Mouse (Mus musculus) adrenal gland, adult 8-10 months (tissue): ENCODE data around the gene Smoc1. TPM values are rescaled to one million over a fixed set of nuclear protein-coding genes. Genes with fewer than 3 reads are reported as not detected.

ENCODE experiments used
- DNase-seq: peaks from one replicate; pipeline ENCODE4 v3.0.0; 2022
- total RNA-seq, 4 experiments: library from RNA; stranded (reverse); gene quantifications; 2 replicates each; pipeline ENCODE4 v1.2.4; 2022

Gene Smoc1
- total RNA-seq, 4 experiments from 2014 or later = 130 to 186 (median 164) TPM

DNA sequence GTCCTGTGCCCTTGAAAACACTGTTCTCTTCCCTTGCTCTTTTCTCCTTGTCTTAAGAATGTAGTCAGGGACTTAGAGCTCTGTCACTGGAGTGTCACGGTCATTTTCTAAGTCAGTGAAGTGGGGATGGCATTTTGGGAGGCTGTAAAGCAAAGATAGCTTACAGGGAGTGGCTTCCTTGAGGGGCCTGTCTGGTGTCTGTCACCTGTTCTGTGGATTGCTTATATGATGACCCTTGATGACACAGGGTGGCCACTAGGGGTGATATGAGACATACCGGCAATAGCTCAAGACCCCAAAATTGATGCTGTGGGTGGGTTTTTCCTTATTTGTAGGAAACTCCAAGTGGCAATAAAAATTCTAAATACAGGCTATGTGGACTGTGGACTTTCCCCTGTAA is 141.9 kb downstream of the Smoc1 start:
- no peak for DNase-seq

DNA sequence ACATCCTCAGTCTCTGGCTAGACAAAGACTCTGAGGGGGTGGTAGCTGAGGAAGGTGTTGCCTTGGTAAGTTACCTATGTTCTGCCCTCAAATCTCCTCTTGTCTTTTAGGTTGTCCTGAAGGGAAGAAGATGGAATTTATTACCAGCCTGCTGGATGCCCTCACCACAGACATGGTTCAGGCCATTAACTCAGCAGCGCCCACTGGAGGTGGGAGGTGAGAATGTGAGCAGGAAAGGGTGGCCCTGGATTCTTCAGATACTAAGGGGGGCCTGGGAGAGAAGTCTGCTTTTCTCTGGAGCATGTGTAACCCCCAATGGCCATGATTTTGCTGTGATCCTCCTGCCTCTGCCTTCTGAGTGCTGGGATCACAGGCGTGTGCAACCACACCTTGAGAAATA is 143.5 kb downstream of the Smoc1 start:
- no peak for DNase-seq

DNA sequence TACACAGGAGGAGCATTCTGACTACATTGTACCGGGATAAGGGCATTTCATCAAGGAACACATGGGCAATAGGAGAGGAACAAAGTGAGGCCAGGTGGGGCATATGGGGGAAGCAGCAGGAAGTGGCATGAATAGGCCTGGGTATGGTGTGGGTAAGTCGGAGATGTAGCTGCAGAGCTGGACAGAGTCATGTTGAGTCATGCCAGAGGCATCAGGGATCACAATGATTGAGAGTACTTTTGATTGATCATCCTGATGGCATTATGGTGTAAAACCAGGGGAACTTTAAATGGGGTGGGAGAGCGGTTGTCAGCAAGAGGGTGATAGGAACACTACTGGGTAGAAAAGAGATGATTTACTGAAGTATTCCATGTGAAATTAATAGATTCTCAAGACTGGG is 146.4 kb downstream of the Smoc1 start:
- DNase-seq = no peak

DNA sequence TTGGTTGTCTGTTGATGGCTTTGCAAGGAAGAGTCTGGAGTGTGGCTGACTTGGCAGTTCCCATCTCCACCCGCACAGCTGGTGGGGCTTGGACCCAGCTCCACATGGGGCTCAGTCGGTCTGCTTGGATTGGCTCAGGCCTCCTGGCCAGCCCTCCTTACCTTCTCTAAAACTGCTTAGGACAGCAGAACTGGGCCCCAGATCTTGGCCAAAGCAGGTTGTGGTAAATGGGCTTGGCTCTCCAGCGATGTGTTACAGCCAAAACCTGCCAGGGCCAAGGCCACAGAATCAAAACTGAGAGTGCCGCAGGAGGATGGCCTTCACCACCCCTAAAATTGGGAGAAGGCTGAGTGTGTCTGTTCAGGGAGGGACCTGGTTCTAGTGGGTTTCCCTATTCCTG is 147.3 kb downstream of the Smoc1 start:
- DNase-seq = peak; percentile 80

DNA sequence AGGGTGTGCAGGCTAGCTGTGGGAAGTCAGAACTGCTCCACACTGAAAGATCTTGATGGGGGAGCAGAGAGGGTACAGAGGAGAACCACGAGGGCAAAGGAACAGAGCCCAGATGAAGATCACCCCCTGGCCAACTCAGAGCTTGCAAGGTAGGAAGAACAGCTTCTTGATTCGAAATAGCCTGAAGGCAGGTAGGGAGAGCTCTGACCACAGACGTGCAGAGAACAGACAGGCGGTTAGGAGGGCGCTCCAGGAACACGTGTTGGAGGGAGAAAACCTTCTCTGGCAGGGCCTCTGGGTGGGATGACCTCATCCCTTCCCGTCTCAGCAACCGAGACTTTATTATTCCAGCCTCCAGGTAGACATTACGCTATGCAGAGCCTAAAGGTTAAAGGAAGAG is 148.6 kb downstream of the Smoc1 start:
- no peak for DNase-seq

DNA sequence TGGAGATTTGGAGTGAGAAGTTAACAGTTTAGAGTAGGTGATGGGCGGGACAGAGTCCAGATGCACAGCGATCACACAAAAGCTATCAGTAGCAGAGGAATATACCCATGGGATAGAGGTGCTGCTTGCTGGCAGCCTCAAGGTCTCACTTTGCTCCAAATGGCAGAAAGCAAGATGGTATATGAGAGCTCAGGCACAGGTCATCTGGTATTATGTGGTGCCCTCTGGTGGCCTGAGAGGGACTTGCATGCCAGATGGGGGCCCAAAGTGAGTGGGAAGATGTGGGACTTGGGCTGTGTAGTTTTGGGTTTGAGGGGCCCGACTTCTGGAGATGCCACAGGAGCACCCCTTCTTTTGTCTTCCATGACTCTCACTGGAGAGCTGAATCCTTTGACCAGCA is 155.5 kb downstream of the Smoc1 start:
- peak; percentile 57 for DNase-seq

DNA sequence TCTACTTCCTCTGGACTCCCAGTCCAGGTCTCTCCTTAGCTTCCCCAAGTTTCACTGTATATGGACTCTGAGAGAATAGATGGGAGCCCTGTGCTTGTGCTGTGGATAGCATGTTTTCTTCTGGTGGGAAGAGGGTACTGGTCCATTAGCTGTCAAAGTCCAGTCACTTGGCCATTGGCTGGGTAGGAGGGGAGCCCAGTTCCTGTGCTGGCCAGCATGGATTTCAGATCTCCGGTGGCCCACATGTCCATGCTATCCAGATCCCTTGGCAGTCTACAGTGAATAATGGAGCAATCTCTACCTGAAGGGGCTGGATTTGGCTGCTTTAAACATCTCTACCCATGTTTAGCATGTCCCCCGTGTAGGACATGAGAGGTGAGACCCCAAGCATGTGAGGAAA is 158.4 kb downstream of the Smoc1 start:
- no peak for DNase-seq

DNA sequence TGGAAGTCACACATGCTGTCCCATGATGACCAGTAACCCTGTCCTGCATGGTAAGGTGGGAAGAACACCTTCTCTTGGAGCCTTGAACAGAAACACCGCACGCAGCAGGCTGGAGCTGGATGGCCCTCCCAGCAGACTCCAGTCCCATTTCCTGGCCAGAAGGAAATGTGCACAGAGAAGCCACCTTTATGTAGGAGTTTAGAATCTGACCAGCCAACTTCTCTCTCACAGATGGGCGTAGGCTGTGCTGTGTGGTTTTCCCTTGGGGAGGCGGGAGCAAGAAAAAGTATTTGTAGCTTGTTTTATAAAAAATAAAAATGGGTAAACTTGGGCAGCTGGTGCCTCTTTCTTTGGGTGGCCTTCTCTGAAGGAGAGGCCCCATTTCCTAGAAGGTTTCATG is 159.5 kb downstream of the Smoc1 start:
- no peak for DNase-seq

DNA sequence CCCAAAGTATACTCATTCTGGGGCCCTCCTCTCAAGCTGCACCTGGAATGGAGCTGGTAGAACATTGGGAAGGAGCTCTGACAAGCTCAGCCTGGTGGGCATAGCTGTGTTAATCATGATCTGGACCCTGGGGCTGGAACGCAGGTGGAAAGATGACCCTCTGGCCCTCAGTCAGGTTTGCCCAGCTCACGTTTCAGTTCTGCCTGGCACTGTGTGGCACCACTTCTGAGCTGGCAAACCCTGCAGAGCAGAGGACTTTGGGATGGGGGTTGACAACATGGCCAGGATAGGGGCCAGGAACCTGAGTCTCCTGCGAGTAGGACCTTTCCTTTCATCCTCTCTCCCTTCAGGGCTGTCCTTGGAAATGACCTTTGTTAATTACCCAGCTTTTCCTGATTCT is 160.1 kb downstream of the Smoc1 start:
- no peak for DNase-seq

DNA sequence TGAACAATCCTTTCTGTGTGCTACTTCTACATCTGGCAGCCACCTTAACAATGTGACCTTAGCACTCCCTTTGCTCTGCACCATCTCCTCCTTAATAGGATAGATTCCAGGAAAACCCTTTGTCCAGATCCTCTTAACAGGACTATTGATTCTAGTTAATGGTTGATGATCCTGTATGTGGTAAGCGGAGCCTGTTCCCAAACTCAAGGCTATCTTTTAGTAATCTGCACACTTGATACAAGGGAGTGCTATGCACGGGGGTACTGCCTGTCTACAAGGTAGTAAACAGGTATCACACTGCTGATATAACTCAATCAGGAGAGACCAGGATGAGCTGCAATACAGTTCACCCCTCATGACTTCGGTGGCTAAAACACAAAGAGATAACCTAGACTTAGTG is 161.8 kb downstream of the Smoc1 start:
- DNase-seq = no peak

DNA sequence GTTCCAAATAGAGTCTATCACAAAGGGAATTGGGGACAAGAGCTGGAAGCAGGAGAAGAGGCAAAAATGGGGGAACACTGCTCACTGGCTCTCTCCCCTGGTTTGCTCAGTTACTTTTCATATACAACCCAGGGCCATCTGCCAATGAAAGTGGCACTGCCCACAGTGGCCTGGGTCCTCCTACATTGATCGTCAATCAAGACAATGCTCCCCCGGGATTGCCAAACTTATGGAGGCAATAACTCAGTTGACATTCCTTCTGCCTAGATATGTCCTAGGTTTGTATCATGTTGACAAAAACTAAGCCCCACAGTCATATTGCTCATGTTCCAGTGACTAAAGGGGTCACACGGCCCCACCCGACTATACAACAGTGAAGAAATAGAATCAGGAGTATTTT is 162.4 kb downstream of the Smoc1 start:
- DNase-seq = no peak

DNA sequence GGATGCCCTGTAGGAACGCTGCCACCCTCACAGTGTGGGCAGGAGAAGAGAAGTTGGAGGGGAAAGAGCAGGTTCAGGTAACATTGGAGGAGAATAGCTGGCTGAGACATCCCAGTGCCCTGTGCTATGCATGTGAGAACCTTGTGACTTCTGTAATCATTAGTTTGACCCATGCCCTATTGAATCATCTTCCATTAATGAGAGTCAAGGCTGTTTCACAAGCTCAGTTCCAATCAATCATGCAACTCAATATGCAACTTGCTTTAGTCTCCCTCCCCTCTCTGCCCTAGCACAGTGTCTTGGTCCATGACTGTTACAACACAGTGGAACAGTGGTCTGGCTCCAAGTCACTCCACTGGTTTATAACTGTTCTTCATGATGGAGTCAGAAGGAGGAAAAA is 163.0 kb downstream of the Smoc1 start:
- no peak for DNase-seq

DNA sequence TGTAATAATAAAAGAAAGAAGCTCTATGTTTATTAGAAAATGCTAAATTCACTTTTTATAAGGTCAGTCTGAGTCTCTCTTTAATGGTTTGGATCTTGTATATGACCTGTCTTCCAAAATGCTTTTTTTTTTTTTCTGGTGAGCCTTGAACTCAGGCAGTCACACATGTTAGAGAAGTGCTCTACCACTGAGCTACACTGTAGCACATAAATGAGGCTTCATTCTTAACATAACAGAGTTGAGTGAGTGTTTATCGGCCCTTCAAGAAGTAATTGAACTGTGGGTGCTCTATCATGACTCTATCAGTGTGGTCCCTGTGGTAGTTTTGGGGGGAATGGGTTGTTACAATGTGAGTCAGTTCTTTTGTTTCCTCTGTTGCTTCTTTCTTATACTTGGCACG is 167.4 kb downstream of the Smoc1 start:
- DNase-seq = no peak

DNA sequence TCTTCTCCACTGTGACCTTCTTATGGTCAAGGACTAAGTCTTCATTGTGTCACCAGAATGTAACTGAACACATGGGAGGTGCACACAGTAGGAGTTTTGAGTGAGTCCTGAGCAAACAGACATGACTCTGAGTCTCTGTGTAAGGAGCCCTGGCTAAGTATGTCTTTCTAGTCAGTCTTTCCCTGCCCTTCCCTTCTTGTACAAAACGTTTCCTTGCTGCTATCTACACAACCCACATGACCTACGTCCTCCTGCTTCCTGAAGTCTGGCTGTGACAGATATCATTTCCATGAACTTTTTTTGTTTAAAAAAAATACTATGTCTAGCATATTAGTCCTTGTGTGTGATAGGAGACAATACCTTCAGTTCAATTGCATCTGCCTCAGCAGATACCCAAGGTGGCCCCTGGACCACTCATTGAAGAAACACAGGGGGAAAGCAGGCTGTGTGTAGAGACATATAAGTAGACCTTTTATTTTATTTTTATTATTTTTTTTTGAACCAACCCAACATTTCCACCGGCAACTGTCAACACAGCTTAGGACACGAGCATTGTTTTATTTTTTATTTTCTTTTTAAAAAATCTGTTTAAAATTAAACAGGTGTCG is 171.0 kb downstream of the Smoc1 start:
- no peak for DNase-seq

DNA sequence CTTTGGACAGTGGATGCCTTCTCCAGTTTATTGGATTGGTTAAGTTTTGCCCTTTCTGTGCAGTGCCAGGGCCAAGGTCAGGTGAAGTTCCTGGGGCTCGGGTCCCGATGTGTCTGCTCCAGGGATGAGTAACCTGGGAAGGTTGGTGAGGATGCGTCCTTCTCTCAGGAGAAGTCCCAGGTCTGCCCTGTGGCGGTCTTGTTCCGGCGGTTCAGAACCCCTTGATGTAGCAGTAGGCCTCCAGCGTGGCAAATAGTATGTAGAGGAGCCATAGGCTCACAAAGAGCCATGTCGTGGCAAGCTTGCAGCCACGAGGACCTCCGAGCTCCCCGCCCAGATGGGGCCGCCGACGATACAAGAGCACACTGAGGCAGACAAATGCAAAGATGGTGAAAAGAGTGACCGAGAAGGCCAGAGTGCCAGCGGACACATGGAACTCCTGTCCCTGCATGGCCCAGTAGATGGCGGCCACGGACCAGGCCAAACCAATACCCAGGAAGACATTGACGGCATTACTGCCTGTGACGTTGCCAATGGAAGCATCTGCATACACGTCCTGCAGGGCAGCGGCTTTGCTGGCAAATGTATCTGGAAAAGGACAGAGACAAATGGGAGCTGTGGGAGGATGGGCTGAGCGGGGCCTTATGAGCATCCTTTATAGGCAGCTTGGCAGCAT is 172.8 kb downstream of the Smoc1 start:
- peak; percentile 76 for DNase-seq

DNA sequence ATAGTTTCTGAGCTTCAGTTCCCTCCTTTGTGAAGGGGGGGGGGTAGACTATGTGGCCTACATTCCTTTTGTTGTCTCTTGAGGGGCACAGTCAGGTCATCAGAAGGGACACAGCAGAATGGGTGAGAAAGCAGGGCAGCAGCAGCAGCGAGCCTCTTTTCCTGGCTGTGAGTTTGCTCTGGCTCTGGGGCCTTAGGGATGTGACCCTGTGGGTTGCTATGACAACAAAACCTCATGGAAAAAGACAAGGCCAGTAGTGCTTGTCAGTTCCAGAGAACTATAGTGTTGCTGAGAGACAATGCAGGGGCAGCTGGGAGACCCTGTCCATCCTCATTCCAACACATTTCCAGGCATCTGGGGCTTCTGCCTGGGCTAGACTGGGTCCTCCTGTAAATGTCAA is 176.6 kb downstream of the Smoc1 start:
- DNase-seq = no peak

DNA sequence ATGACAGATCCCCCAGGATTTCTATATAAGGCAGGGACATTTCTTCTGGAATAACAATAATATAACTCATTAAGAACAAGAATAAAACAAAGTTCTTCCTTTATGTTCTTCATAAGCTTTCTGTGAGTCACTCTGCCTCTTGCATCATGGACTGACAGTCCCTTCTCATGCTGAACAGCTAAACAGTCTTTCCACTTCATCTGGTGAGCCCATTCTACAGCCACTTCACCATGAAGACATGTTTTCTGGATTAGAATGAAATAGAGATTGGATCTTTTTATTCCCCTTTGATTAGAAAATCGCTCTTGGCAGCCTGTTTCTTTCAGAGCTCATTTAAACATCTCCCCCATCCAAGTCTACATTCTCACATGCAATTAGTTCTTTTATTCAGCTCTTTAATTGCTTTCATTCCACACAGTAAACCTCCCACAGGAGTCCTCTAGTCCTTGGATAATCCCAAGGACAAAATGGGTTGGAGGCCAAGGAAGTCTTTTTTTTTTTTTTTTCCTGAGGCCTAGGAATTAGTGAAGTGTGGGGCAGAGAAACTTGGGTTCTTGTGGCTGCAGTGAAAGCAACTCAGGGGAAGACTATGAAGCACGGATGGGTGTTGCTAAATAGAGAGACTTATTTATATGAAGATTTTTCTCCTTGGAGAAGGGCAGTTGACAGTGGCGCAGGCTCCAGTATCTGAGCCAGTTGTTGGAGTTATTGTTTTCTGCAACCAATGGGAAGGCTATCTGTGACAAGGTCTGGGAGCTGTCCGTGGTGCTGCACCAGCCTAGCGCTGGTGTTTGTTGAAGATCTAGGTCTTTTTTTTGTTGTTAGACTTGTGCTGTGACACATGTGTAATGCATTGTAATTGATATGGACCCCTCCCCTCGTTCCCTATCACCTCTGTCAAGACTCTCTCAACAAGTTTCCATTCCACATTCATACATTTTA is 179.3 kb downstream of the Smoc1 start:
- DNase-seq = no peak

DNA sequence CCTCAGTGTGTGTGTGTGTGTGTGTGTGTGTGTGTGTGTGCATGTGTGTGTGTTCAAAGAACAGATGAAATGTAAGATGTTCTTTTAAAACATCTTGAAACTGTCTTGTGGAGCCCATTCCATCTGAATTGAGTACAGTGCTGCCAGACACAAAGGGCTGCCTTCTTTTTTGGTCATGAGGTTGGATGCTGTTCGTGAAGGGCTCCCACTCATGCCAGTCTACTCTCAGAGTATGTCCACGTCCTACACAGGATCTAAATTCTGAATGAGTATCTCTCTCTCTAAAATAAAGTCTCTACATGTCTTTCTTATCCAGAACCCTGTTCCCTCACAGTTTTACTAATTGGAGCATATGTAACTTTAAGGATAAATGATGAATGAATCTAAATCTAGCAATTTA is 182.0 kb downstream of the Smoc1 start:
- DNase-seq = no peak

DNA sequence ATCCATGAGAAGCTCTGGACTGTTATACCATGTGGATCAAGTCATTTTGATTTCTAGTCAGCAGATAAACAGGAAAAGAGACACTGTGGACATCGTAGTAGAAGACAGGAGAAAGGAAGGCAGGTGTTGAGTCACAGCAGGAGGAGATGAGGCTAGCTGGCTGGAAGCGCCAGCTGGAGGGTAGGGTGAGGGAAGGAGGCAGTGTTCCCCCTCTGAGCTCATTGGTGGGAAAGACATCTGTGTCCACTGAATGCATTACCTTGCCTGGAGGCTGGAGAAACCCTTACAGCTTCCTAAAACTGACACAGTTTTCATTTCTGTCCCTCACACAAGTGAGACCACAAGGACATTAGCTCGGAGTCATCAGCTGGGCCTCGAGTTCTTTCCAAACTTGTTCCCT is 192.7 kb downstream of the Smoc1 start:
- DNase-seq = no peak

DNA sequence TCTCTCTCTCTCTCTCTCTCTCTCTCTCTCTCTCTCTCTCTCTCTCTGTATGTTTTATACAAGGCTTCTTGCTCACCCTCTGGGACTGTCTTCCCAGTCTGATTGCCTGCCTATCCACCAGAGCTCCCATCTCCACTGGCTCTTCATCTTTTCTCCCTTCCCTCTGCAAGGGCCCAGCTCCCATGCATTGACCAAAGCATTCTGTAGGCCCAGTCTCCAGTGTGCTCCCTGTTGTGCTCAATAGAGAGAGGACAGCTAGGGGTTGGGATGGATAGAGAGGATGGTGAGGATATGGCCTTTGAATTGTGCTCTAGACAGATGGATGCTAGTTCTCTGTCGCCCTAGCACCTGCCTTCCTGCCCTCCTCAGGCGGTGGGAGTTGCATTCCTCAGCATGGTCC is 196.7 kb downstream of the Smoc1 start:
- no peak for DNase-seq

DNA sequence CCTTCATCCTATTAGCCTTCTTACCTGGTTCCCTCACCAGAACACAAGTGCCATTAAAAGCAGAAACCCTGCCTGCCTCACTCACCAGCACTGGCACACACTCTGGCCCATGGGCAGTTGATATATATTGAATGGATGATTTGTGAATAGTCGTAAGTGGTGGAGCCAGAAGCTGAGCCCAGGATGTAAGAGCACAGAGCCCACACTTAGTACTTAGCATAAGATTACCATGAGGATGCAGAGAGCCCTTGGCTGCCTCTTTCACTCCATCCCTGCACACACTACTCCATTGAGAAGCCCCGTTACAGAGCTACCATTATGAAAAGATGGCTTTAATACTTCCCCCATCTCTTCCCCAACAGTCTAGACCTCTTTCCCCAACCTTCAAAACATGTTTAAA is 198.2 kb downstream of the Smoc1 start:
- no peak for DNase-seq

DNA sequence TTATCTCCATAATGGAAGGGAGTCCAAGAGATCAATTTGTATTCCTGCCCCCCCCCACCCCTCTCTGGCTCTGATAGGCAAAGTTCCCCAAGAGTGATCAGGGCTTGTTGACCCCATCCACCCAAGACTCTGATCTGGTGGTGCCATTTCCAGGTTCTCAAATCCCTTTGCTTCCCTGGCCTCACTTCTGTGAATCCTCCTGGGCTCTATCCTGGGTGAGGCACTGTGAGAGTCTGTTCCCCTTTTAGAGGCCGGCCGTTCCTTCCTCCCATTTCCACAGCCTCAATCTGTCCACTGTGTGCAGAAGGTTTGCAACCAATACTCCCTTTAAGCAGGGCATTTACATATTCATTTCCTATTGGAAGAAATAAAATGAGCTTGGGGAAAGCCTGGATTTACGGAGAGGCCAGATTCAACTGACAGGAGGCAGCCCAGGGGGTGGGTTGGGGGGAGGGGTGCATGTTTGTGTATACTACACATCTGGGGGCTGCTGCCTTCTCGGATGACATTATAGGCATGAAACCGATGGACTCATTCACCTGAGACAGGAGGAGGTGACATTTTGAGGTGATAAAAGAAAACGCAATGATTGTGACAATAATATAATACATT is 199.5 kb downstream of the Smoc1 start:
- DNase-seq = no peak

DNA sequence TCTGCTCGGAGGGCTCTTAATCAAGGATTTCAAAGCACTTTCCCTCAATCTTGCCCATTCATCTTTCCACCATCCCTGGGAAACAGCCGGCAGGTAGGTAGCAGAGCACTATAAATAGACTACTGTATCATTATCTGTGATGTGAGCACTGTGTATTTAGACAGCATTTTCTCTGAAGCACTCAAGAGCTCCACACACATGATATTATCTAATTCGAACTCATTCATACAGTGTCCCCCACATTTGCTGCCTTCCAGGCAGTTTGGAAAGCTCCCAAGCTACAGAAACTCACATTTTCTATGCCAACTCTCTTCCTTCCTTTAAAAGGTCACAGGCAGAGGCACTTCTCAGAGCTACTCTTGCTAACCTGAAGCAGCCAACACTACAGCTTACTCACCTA is 200.0 kb downstream of the Smoc1 start:
- DNase-seq = no peak
